Mouse (Mus musculus): ENCODE results near the gene Tmbim1. TPM values are rescaled to one million over a fixed set of nuclear protein-coding genes. Genes with fewer than 3 reads are reported as not detected.

The Tmbim1 gene
- total RNA-seq, 2 experiments from 2014 or later = 19.4 to 22.0 TPM

GRCm38 (mm10) chr1:74282896-74283625 lies 22.4 kb downstream of the Tmbim1 start:
- intact Hi-C loops (cut with DNase I) = no loop called here
- no peak for DNase-seq (ENCODE audit: extremely low spot score in 1 of 2, low spot score in 2 of 2)
- no peak overlapping the region for H3K27ac ChIP-seq
- TF ChIP-seq CTCF (IDR thresholded peaks at IDR 0.05) = no peak
- no peak overlapping the region for H3K4me3 ChIP-seq

- intact Hi-C loops (cut with DNase I) = no loop called here
- Histone ChIP-seq H3K4me3 (no peak overlapping the region), H3K27ac (no peak overlapping the region)
- DNase-seq (ENCODE audit: extremely low spot score in 1 of 2, low spot score in 2 of 2) = no peak
- no peak for TF ChIP-seq CTCF (IDR thresholded peaks at IDR 0.05)
These were observed 23.5 kb downstream of the Tmbim1 start for GRCm38 (mm10) chr1:74281886-74282285.

- Histone ChIP-seq H3K27ac (no peak overlapping the region), H3K4me3 (no peak overlapping the region)
- TF ChIP-seq CTCF (IDR thresholded peaks at IDR 0.05) = no peak
- intact Hi-C loops (cut with DNase I) = no loop called here
- DNase-seq (ENCODE audit: extremely low spot score in 1 of 2, low spot score in 2 of 2) = no peak
These were observed 24.1 kb downstream of the Tmbim1 start for GRCm38 (mm10) chr1:74281372-74281771.

- no peak for DNase-seq (ENCODE audit: extremely low spot score in 1 of 2, low spot score in 2 of 2)
- TF ChIP-seq CTCF (IDR thresholded peaks at IDR 0.05) = no peak
- no peak overlapping the region for H3K27ac ChIP-seq
- intact Hi-C loops (cut with DNase I) = no loop called here
- no peak overlapping the region for H3K4me3 ChIP-seq
These were observed 24.7 kb downstream of the Tmbim1 start for GRCm38 (mm10) chr1:74280591-74281325.

GRCm38 (mm10) chr1:74278988-74279387 lies 26.4 kb downstream of the Tmbim1 start:
- no peak for TF ChIP-seq CTCF (IDR thresholded peaks at IDR 0.05)
- intact Hi-C loops (cut with DNase I) = loop anchor here (2.0 kb wide), 1 partner anchor 72 kb away; no protein-coding TSS in a partner anchor
- no peak for DNase-seq (ENCODE audit: extremely low spot score in 1 of 2, low spot score in 2 of 2)
- no peak overlapping the region for H3K4me3 ChIP-seq
- no peak overlapping the region for H3K27ac ChIP-seq

- TF ChIP-seq CTCF (IDR thresholded peaks at IDR 0.05) = no peak
- intact Hi-C loops (cut with DNase I) = loop anchor here (2.0 kb wide), 1 partner anchor 72 kb away; no protein-coding TSS in a partner anchor
- H3K27ac ChIP-seq = no peak within 1 kb of the TSS
- no peak within 1 kb of the TSS for H3K4me3 ChIP-seq
- no peak for DNase-seq (ENCODE audit: extremely low spot score in 1 of 2, low spot score in 2 of 2)
These were observed 26.9 kb downstream of the Tmbim1 start, which contains the start of gene Gpbar1 for GRCm38 (mm10) chr1:74278538-74278937. Gpbar1 (plus strand) TSS chr1:74278550.

- intact Hi-C loops (cut with DNase I) = loop anchor here (2.0 kb wide), 1 partner anchor 71 kb away; no protein-coding TSS in a partner anchor
- no peak overlapping the region for H3K27ac ChIP-seq
- no peak for DNase-seq (ENCODE audit: extremely low spot score in 1 of 2, low spot score in 2 of 2)
- H3K4me3 ChIP-seq = no peak overlapping the region
- TF ChIP-seq CTCF (IDR thresholded peaks at IDR 0.05) = no peak
These were observed 27.4 kb downstream of the Tmbim1 start for GRCm38 (mm10) chr1:74277883-74278537.

- TF ChIP-seq CTCF (IDR thresholded peaks at IDR 0.05) = no peak
- no peak overlapping the region for H3K4me3 ChIP-seq
- intact Hi-C loops (cut with DNase I) = no loop called here
- H3K27ac ChIP-seq = no peak overlapping the region
- DNase-seq (ENCODE audit: extremely low spot score in 1 of 2, low spot score in 2 of 2) = no peak
These were observed 28.4 kb downstream of the Tmbim1 start for GRCm38 (mm10) chr1:74277041-74277440.

GRCm38 (mm10) chr1:74275015-74275414 lies 30.4 kb downstream of the Tmbim1 start:
- H3K27ac ChIP-seq = no peak overlapping the region
- intact Hi-C loops (cut with DNase I) = no loop called here
- TF ChIP-seq CTCF (IDR thresholded peaks at IDR 0.05) = no peak
- H3K4me3 ChIP-seq = no peak overlapping the region
- DNase-seq (ENCODE audit: extremely low spot score in 1 of 2, low spot score in 2 of 2) = no peak

GRCm38 (mm10) chr1:74271659-74272058 lies 33.8 kb downstream of the Tmbim1 start:
- no peak for DNase-seq (ENCODE audit: extremely low spot score in 1 of 2, low spot score in 2 of 2)
- TF ChIP-seq CTCF (IDR thresholded peaks at IDR 0.05) = no peak
- intact Hi-C loops (cut with DNase I) = no loop called here
- Histone ChIP-seq H3K4me3 (no peak overlapping the region), H3K27ac (no peak overlapping the region)

- DNase-seq (ENCODE audit: extremely low spot score in 1 of 2, low spot score in 2 of 2) = no peak
- intact Hi-C loops (cut with DNase I) = no loop called here
- no peak for TF ChIP-seq CTCF (IDR thresholded peaks at IDR 0.05)
- Histone ChIP-seq H3K4me3 (no peak overlapping the region), H3K27ac (no peak overlapping the region)
These were observed 36.7 kb downstream of the Tmbim1 start for GRCm38 (mm10) chr1:74268750-74269149.

GRCm38 (mm10) chr1:74262510-74262909 lies 42.9 kb downstream of the Tmbim1 start:
- no peak overlapping the region for H3K27ac ChIP-seq
- no peak overlapping the region for H3K4me3 ChIP-seq
- no peak for TF ChIP-seq CTCF (IDR thresholded peaks at IDR 0.05)
- intact Hi-C loops (cut with DNase I) = no loop called here
- no peak for DNase-seq (ENCODE audit: extremely low spot score in 1 of 2, low spot score in 2 of 2)

Measured in left cerebral cortex, adult 2 months (tissue).